Mouse (Mus musculus) hindlimb bud, embryonic 11.5 days (tissue): ENCODE data around the gene Tmc3.

Experiments
- DNase-seq: peaks from one replicate; pipeline ENCODE4 v3.0.0-alpha.2; 2012; ENCODE audit warnings: low read depth, low spot score; ENCODE audit errors: extremely low spot score

The Tmc3 gene

GRCm38 (mm10) chr7:83667936-83668645 lies 83.4 kb downstream of the Tmc3 start:
- DNase-seq, result no peak

GRCm38 (mm10) chr7:83668724-83669123 lies 84.0 kb downstream of the Tmc3 start:
- peak; percentile 52 for DNase-seq

GRCm38 (mm10) chr7:83671573-83671972 lies 86.8 kb downstream of the Tmc3 start:
- no peak for DNase-seq
